Mouse (Mus musculus): ENCODE measurements around the gene Zfhx3. TPM values are rescaled to one million over a fixed set of nuclear protein-coding genes. Genes with fewer than 3 reads are reported as not detected.

The Zfhx3 gene
- polyA plus RNA-seq, 1 experiment from 2014 or later, result 17.8 TPM

DNA sequence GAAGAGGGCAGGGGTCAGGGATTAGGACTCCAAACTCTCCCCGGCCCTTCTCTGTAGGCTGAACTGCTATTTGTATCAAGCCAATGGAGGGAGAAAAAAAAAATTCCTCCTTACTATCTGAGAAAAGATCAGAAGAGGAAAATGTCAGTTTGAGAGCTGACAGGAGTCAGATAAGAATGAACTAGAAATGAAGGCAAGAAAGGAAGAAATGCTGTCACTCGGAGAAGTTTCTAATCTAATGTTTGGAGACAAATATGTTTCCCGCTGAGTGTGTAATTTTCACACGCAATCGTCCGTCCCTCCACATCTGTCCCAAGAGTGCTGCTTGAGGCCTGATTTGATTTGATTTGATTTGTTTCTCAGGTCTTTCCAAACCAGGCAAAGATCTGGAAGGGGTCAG, 639.1 kb downstream of the Zfhx3 start:
- H3K4me1 ChIP-seq (ENCODE audit: control insufficient read depth, insufficient read depth, low read depth, low read length), result no peaks in the 10 kb centered on the region; the same call in 1 of the 2 replicates
- no peak for ATAC-seq
- H3K36me3 ChIP-seq (ENCODE audit: control insufficient read depth, insufficient read depth, low read length), result no peaks in the 10 kb centered on the region
- no peak overlapping the region for H3K4me3 ChIP-seq (ENCODE audit: low read length)
- H3K9me3 ChIP-seq (ENCODE audit: control insufficient read depth, low read length), result no peaks in the 10 kb centered on the region
- H3K4me2 ChIP-seq (ENCODE audit: low read length), result no peak overlapping the region
- no peak overlapping the region for H3K27ac ChIP-seq (ENCODE audit: low read depth, low read length)
- no peaks in the 10 kb centered on the region for H3K27me3 ChIP-seq (replicated peaks; ENCODE audit: control insufficient read depth, insufficient read depth, low read length)
- 72% methylated on average over 6 of the region's 6 CpGs for WGBS
- H3K9ac ChIP-seq (ENCODE audit: low read depth, low read length), result no peak overlapping the region

GRCm38 (mm10) chr8:108582251-108582650, 639.8 kb downstream of the Zfhx3 start:
- H3K27me3 ChIP-seq (replicated peaks; ENCODE audit: control insufficient read depth, insufficient read depth, low read length), result no peaks in the 10 kb centered on the region
- no peak overlapping the region for H3K9ac ChIP-seq (ENCODE audit: low read depth, low read length)
- H3K4me3 ChIP-seq (ENCODE audit: low read length), result no peak overlapping the region
- no peak overlapping the region for H3K4me2 ChIP-seq (ENCODE audit: low read length)
- no peaks in the 10 kb centered on the region for H3K9me3 ChIP-seq (ENCODE audit: control insufficient read depth, low read length)
- 86% methylated on average over 3 of the region's 3 CpGs for WGBS
- no peak for ATAC-seq
- H3K4me1 ChIP-seq (ENCODE audit: control insufficient read depth, insufficient read depth, low read depth, low read length), result no peaks in the 10 kb centered on the region; the same call in 1 of the 2 replicates
- H3K27ac ChIP-seq (ENCODE audit: low read depth, low read length), result no peak overlapping the region
- no peaks in the 10 kb centered on the region for H3K36me3 ChIP-seq (ENCODE audit: control insufficient read depth, insufficient read depth, low read length)

- Histone ChIP-seq H3K4me1 (ENCODE audit: control insufficient read depth, insufficient read depth, low read depth, low read length) (no peaks in the 10 kb centered on the region; the same call in 1 of the 2 replicates), H3K36me3 (ENCODE audit: control insufficient read depth, insufficient read depth, low read length) (no peaks in the 10 kb centered on the region), H3K9me3 (ENCODE audit: control insufficient read depth, low read length) (no peaks in the 10 kb centered on the region), H3K9ac (ENCODE audit: low read depth, low read length) (no peak overlapping the region), H3K27me3 (replicated peaks; ENCODE audit: control insufficient read depth, insufficient read depth, low read length) (no peaks in the 10 kb centered on the region), H3K4me3 (ENCODE audit: low read length) (no peak overlapping the region), H3K4me2 (ENCODE audit: low read length) (no peak overlapping the region), H3K27ac (ENCODE audit: low read depth, low read length) (no peak overlapping the region)
- no peak for ATAC-seq
- 92% methylated on average over 4 of the region's 4 CpGs for WGBS
Observed at GRCm38 (mm10) chr8:108583261-108583660, 640.8 kb downstream of the Zfhx3 start.

- no peak overlapping the region for H3K4me2 ChIP-seq (ENCODE audit: low read length)
- no peaks in the 10 kb centered on the region for H3K9me3 ChIP-seq (ENCODE audit: control insufficient read depth, low read length)
- H3K9ac ChIP-seq (ENCODE audit: low read depth, low read length), result no peak overlapping the region
- no peaks in the 10 kb centered on the region for H3K27me3 ChIP-seq (replicated peaks; ENCODE audit: control insufficient read depth, insufficient read depth, low read length)
- H3K27ac ChIP-seq (ENCODE audit: low read depth, low read length), result no peak overlapping the region
- ATAC-seq, result no peak
- H3K4me1 ChIP-seq (ENCODE audit: control insufficient read depth, insufficient read depth, low read depth, low read length), result no peaks in the 10 kb centered on the region
- no peak overlapping the region for H3K4me3 ChIP-seq (ENCODE audit: low read length)
- WGBS, result 84% methylated on average over 9 of the region's 9 CpGs
- no peaks in the 10 kb centered on the region for H3K36me3 ChIP-seq (ENCODE audit: control insufficient read depth, insufficient read depth, low read length)
Observed at GRCm38 (mm10) chr8:108583867-108584661, 641.6 kb downstream of the Zfhx3 start.

GRCm38 (mm10) chr8:108584662-108584978, 642.2 kb downstream of the Zfhx3 start:
- no peaks in the 10 kb centered on the region for H3K9me3 ChIP-seq (ENCODE audit: control insufficient read depth, low read length)
- no peaks in the 10 kb centered on the region for H3K36me3 ChIP-seq (ENCODE audit: control insufficient read depth, insufficient read depth, low read length)
- H3K4me3 ChIP-seq (ENCODE audit: low read length), result no peak overlapping the region
- no peak overlapping the region for H3K4me2 ChIP-seq (ENCODE audit: low read length)
- 86% methylated on average over 4 of the region's 4 CpGs for WGBS
- H3K9ac ChIP-seq (ENCODE audit: low read depth, low read length), result no peak overlapping the region
- no peak for ATAC-seq
- no peak overlapping the region for H3K27ac ChIP-seq (ENCODE audit: low read depth, low read length)
- H3K4me1 ChIP-seq (ENCODE audit: control insufficient read depth, insufficient read depth, low read depth, low read length), result no peaks in the 10 kb centered on the region
- no peaks in the 10 kb centered on the region for H3K27me3 ChIP-seq (replicated peaks; ENCODE audit: control insufficient read depth, insufficient read depth, low read length)

DNA sequence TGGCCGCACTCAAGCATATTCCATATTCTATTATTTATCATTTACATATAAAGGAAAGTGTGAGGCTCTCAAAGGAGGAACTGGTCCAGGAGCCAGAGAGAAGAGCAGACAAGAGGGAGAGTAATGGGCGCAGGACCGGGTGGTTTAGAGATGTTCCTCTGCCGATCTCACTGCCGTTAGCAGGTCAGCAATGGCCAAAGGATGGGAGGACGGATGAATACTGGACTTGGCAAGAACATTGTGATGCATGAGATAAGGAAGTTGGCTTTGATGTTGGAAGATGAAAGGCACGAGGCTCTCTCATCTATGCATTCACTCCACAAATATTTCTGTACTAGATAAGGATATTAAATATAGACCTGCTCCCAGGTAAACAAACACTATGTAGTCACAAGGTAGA, 648.6 kb downstream of the Zfhx3 start:
- no peaks in the 10 kb centered on the region for H3K9me3 ChIP-seq (ENCODE audit: control insufficient read depth, low read length)
- 93% methylated on average over 7 of the region's 7 CpGs for WGBS
- no peak for ATAC-seq
- H3K9ac ChIP-seq (ENCODE audit: low read depth, low read length), result no peak overlapping the region
- H3K27me3 ChIP-seq (replicated peaks; ENCODE audit: control insufficient read depth, insufficient read depth, low read length), result no peaks in the 10 kb centered on the region; the same call in 1 of the 2 replicates
- no peaks in the 10 kb centered on the region for H3K36me3 ChIP-seq (ENCODE audit: control insufficient read depth, insufficient read depth, low read length)
- no peak overlapping the region for H3K4me2 ChIP-seq (ENCODE audit: low read length)
- H3K4me3 ChIP-seq (ENCODE audit: low read length), result no peak overlapping the region
- no peak overlapping the region for H3K27ac ChIP-seq (ENCODE audit: low read depth, low read length)
- peaks cover 4% of the 10 kb centered on the region; the same call in 1 of the 2 replicates for H3K4me1 ChIP-seq (ENCODE audit: control insufficient read depth, insufficient read depth, low read depth, low read length)

GRCm38 (mm10) chr8:108592028-108592724, 649.7 kb downstream of the Zfhx3 start:
- no peak for ATAC-seq
- Histone ChIP-seq H3K4me3 (ENCODE audit: low read length) (no peak overlapping the region), H3K9ac (ENCODE audit: low read depth, low read length) (no peak overlapping the region), H3K4me2 (ENCODE audit: low read length) (no peak overlapping the region), H3K36me3 (ENCODE audit: control insufficient read depth, insufficient read depth, low read length) (no peaks in the 10 kb centered on the region), H3K4me1 (ENCODE audit: control insufficient read depth, insufficient read depth, low read depth, low read length) (peaks cover 4% of the 10 kb centered on the region; the same call in 1 of the 2 replicates), H3K9me3 (ENCODE audit: control insufficient read depth, low read length) (no peaks in the 10 kb centered on the region), H3K27me3 (replicated peaks; ENCODE audit: control insufficient read depth, insufficient read depth, low read length) (no peaks in the 10 kb centered on the region; the same call in 1 of the 2 replicates), H3K27ac (ENCODE audit: low read depth, low read length) (no peak overlapping the region)
- 93% methylated on average over 11 of the region's 11 CpGs for WGBS

GRCm38 (mm10) chr8:108592990-108593589, 650.6 kb downstream of the Zfhx3 start:
- Histone ChIP-seq H3K36me3 (ENCODE audit: control insufficient read depth, insufficient read depth, low read length) (no peaks in the 10 kb centered on the region), H3K4me3 (ENCODE audit: low read length) (no peak overlapping the region), H3K9me3 (ENCODE audit: control insufficient read depth, low read length) (no peaks in the 10 kb centered on the region), H3K4me2 (ENCODE audit: low read length) (no peak overlapping the region), H3K4me1 (ENCODE audit: control insufficient read depth, insufficient read depth, low read depth, low read length) (peaks cover 4% of the 10 kb centered on the region; the same call in 1 of the 2 replicates), H3K27ac (ENCODE audit: low read depth, low read length) (no peak overlapping the region), H3K27me3 (replicated peaks; ENCODE audit: control insufficient read depth, insufficient read depth, low read length) (no peaks in the 10 kb centered on the region; the same call in 1 of the 2 replicates), H3K9ac (ENCODE audit: low read depth, low read length) (no peak overlapping the region)
- WGBS, result 50% methylated on average over 13 of the region's 13 CpGs
- no peak for ATAC-seq

- Histone ChIP-seq H3K4me1 (ENCODE audit: control insufficient read depth, insufficient read depth, low read depth, low read length) (peaks cover 4% of the 10 kb centered on the region; the same call in 1 of the 2 replicates), H3K4me2 (ENCODE audit: low read length) (no peak overlapping the region), H3K27me3 (replicated peaks; ENCODE audit: control insufficient read depth, insufficient read depth, low read length) (no peaks in the 10 kb centered on the region; the same call in 1 of the 2 replicates), H3K4me3 (ENCODE audit: low read length) (no peak overlapping the region), H3K9me3 (ENCODE audit: control insufficient read depth, low read length) (no peaks in the 10 kb centered on the region), H3K9ac (ENCODE audit: low read depth, low read length) (no peak overlapping the region), H3K27ac (ENCODE audit: low read depth, low read length) (no peak overlapping the region), H3K36me3 (ENCODE audit: control insufficient read depth, insufficient read depth, low read length) (no peaks in the 10 kb centered on the region)
- WGBS, result 44% methylated on average over 9 of the region's 9 CpGs
- no peak for ATAC-seq
Observed at GRCm38 (mm10) chr8:108593891-108594290, 651.4 kb downstream of the Zfhx3 start.

Measured in hindbrain, embryonic 16.5 days (tissue).